Mouse (Mus musculus): Measurements from ENCODE around the gene Kif2c. TPM values are rescaled to one million over a fixed set of nuclear protein-coding genes. Genes with fewer than 3 reads are reported as not detected.

Gene Kif2c
- total RNA-seq (2023), result 1 to 10 TPM in 1 of 2 experiments, under 1 TPM in 1; 0.71 to 2.8 TPM

DNA sequence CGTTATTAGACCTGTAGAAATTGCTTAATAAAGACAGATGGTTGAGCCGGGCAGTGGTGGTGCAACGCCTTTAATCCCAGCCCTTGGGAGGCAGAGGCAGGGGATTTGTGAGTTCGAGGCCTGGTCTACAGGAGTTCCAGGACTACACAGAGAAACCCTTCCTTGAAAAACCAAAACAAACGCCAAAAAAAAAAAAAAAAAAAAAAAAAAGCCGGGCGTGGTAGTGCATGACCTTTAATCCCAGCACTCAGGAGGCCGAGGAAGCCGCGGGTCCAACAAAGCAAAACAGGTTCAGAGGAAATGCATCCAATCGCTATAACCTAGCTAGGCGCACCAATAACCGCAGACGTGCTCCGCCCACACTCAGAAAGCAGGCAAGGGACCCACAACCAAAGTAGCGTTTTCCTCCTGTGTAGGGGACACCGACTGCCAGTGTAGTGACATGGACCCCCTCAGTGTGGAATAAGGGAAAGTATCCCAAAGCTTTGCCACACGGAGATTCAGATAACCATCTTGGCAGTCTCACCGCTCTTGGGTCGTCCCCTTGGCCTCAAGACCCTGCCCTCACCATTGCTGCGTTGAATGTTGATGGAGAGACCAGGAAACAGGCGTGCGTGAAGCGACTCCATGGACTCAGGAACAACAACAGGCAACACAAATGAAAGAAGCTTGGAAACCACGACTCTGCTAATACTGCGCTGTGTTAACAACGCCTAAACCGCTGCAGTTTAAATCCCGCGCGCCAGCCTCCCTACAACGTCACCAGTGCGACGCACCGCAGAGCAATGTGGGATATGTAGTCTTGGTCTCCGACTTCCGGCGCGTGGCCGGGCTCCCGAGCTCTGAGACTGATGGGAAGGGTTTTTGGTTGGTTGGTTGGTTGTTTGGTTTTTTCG is at the start of gene Kif2c:
Gene Kif2c, minus strand, starts transcription at position 777 of the 896 bp plus-strand sequence.

DNA sequence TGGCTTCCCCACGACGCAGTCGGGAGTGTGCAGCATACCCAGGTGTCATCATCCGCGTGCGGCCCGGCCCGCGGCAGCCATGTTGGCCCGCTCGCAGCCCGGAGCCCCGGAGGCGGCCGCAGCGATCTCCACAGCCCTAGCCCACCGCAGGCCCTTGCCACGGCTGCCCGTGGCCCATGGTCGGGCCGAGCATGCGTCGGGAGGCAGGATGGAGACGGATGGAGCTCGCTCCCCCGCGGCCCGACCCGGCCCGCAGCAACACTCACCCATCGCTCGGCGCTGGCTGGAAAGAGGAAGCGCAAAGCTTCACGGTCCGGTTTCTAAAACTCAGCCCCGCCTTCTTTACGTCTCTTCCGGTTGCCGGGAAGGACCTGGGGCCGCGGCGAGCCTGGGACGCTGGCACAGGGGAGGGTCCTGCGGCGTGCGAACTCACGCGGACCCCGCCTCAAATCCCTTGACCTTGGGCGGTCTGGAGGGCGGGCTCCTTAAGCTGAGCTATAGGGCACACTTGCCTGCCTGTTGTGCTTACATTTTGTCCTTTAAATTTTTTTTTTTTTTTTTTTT is 26.6 kb downstream of the Kif2c start, which contains the start of gene Rps8:
Gene Rps8, minus strand, starts transcription at position 452 of the 564 bp plus-strand sequence.

DNA sequence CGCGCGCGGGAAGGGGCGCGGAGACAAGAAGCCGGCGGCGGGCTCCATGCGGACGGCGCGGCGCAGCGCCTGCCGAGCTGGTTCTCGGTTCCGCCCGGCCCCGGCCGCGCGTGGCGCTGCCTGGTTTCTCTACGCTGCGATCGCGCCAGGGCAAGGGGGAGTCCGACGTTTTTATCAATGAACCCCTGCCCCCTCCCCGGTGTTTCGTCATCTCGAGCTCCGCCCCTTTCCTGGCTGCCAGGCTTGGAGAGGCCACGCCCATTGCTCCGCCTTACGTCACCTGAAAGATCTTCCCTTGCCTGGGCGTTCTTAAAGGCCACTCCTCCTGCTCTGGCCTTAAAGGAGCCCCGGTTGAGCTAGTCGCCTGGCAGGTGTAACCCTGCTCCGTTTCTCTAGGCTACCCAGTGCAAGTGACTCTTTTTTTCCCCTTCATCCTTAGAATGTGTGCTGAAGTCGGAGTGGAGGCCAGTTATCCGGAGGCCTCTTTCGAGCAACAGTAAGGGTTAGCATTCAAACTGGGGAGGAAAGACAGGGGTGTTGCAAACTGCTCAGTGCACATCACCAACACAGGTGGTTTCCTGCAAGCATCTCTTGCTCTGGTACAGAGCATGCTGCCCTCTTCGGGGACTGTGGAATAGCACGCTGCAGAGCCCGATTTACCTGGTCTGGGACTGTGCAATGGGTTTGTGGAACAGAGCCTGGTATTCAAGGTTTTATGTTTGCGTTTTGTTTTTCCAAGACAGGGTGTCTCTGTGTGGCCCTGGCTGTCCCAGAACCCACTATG is 48.4 kb downstream of the Kif2c start, which contains the start of gene Plk3:
Gene Plk3, minus strand, starts transcription at position 147 of the 784 bp plus-strand sequence.

DNA sequence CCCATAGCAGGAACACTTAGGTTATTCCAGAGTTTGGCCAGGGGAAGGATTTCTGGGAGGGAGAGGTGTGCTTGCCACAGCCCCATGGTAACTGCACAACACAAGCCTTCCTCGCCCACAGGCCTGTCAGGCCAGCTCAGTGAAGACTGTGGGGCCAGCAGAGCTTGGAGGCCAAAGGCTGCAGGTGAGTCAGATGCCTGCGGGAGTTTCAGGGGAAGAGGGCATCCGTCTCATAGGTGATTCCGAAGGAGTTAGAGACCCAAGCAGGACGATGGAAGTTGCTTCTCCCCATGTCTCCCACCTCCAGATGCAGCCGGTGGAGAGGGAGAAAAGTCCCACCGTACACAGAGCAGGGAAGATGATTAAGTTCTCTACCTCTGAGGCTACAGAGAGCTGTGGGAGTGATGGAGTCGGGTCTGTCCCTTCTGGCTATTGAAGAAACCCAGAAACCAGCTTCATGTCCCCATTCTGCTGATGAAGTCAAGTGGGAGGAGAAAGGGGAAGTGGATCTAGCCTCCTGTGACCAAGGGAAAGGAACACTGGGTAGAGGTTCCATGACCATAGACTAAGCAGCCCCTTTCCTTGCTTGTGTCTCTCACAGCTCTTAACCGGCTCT is 55.7 kb downstream of the Kif2c start, which contains the start of gene Tctex1d4:
Gene Tctex1d4, plus strand, starts transcription at position 120 of the 616 bp plus-strand sequence.

DNA sequence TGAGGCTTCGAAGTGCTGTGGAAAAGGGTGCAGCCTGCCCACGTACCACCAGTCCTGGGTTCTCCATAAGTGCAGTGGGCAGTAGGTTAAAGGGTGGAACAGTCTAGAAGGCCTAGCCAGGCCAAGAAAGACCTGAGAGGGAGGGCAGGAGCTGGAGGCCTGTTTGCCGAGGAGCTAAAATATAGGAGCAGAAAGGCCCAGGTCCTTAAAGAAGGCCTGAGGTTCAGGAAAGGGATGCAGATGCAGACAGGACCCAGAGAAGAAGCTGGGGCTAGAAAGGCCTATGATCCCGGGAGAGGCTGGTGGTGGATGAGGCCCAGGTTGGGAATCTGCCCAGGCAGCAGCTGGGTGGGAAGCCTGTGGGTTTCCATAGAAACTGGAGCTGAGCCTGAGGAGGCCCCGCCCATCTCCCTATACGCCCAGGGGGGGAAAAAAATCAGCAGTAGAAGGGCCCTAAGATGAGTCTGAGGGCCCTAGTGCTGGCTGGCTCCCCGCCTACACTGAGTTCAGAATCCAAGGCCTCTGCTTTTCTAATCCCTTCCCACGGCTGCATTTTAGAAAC is 57.0 kb downstream of the Kif2c start, which contains the start of gene Btbd19:
Gene Btbd19, minus strand, starts transcription at position 378 of the 562 bp plus-strand sequence.

Other genes starting within 250 kb of the Kif2c start
- gene Urod, start 188.2 kb downstream of the Kif2c start, total RNA-seq (2023), result 10 to 100 TPM; 59.0 to 60.5 TPM
- gene Hectd3, start 187.3 kb downstream of the Kif2c start, total RNA-seq (2023), result 10 to 100 TPM; 42.2 to 52.6 TPM
- gene Eif2b3, start 163.2 kb downstream of the Kif2c start, total RNA-seq (2023), result 10 to 100 TPM; 25.4 to 27.5 TPM
- under 1 TPM in 1 of 2 experiments, not detected in 1; 0.12 TPM for gene Ptch2, start 86.6 kb downstream of the Kif2c start, total RNA-seq (2023)
- gene Btbd19, start 56.9 kb downstream of the Kif2c start, total RNA-seq (2023), result 10 to 100 TPM; 28.6 to 36.8 TPM
- not detected for gene Tctex1d4, start 55.8 kb downstream of the Kif2c start, total RNA-seq (2023)
- gene Plk3, start 48.7 kb downstream of the Kif2c start, total RNA-seq (2023), result 10 to 100 TPM; 41.5 to 51.3 TPM
- gene Rps8, start 26.4 kb downstream of the Kif2c start, total RNA-seq (2023), result 1,000 to 10,000 TPM; 2,977 to 3,023 TPM
- gene Tmem53, start 69.3 kb upstream of the Kif2c start, total RNA-seq (2023), result not detected
- not detected for gene Armh1, start 69.5 kb upstream of the Kif2c start, total RNA-seq (2023)